Mouse (Mus musculus) thymus, adult 18-20 months (tissue): ENCODE data around the gene Iqcf3.
"Not testable (repeated sequence)": the region's sequence is repeated elsewhere in the genome, so short reads cannot be mapped to it uniquely, and the experiment has no call there.

ENCODE experiments used
- DNase-seq, 2 experiments: peaks; one replicate each; pipeline ENCODE4 v3.0.0; 2022; ENCODE audit warnings: mixed read lengths in 2 of 2

Gene Iqcf3

DNA sequence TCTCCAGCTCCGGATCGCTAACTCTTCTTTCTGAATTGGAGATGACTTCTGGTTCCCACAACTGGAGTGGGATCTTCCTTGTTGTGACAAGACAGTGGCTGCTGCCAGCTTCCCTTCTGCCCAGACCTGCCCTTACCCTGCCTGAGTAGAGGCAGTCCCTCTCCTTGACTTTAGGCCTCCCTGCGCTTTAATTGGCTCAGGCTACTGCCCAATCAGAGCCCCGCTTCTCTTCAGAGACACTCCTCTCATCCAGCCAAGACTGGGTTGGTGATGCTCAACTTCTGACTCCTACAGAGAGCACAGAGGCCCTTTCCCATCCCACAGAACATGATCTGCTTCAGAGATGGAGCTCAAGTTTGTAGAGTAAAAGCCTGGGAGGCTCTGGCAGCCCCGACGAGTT, 57.2 kb downstream of the Iqcf3 start:
- DNase-seq: no peak

DNA sequence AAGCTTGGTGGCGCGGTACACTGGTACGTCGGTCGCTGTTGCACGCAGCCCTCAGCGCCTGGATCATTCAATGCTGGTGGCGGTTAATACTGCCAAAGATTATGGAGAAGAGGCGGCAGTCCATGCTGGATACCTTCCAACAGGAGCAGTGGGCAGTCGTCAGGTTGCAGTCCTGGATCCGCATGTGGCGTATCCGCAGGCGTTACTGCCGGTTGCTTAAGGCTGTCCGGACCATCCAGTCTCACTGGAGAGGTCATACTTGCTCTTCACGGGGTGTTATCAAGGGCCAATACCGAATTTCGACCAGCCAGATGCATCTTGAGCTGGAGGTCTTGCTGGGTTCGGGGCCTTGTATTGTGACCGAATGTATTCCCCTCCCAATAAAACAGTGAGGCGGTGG, 59.6 kb downstream of the Iqcf3 start:
- DNase-seq: no peak

- no peak for DNase-seq
Measured at GRCm38 (mm10) chr9:106499667-106500066, 61.8 kb downstream of the Iqcf3 start, which contains the start of gene Iqcf1. Gene Iqcf1 (plus strand): TSS chr9:106499967.

- not testable (repeated sequence) for DNase-seq
Measured at GRCm38 (mm10) chr9:106487602-106488001, 73.8 kb downstream of the Iqcf3 start.

DNA sequence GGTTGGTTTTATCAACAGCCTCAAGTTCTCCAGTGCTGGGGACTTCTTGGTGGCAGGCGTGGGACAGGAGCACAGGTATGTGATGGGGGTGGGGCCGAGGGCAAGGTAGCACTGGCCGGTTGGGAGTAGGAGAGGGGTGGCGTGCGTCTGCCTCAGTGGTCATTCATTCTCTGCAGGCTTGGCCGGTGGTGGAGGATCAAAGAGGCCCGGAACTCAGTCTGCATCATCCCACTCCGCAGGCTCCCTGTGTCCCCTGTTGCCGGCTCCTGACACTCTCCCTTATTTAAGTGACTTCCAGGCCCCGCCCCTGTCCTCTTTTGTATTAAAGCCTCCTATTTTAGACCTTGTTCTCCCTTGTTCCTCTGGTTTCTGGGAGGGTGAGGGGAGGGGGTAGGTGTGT, 76.4 kb downstream of the Iqcf3 start:
- no peak for DNase-seq

DNA sequence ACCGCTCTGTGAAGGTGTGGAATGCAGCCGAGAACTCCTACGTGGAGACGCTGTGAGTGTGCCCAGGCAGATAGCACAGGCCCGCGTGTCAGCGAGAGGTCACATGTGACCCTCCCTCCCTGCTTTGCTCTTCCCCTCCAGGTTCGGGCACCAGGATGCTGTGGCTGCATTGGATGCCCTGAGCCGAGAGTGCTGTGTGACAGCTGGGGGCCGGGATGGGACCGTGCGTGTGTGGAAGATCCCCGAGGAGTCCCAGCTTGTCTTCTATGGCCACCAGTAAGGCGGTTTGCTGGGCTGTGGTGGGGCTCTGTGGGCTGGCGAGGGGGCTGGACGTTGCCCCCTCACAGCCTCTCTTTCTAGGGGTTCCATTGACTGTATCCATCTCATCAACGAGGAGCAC, 77.8 kb downstream of the Iqcf3 start:
- no peak for DNase-seq

DNA sequence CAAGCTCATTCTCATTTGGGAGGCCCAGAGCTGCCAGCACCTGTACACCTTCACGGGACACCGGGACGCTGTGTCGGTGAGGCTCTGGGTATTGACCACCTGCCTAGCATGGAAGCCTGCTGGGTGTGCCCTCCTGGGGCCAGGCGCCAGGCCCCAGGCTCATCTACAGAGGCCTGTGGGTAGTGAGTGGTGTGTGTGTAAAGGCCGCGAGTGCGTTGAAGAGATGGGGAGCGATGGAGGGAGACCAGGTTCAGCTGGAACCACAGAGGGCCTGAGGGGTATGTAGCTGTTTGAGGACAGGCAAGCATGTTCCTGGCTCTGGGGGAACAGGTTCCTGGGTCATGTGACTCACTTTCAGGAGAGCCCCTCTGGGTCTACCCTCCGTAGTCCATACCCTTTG, 78.3 kb downstream of the Iqcf3 start:
- no peak for DNase-seq

DNA sequence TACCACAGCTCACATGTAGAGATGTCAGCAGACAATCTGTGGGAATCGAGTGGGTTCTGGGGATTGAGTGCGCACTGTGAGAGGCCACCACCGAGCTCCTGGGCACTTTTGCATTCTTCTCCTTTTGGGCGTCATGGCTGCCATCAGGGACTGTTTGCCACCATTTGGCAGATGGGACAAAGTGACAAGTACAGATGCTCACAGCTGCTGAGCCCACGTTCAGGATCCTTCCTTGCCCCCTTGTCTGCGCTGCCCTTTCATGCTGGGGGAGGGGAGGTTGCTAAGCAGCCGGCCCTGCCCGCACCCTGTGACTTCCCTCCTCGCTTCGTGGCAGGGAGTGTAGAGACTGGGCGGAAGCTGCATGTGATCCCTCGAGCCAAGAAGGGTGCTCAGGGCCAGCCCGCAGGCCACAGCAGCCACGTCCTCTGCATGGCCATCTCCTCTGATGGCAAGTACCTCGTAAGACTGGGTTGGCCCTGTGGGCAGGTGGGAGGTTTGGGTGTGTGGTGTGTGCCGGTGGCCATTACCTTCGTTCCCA, 78.8 kb downstream of the Iqcf3 start:
- no peak for DNase-seq

DNA sequence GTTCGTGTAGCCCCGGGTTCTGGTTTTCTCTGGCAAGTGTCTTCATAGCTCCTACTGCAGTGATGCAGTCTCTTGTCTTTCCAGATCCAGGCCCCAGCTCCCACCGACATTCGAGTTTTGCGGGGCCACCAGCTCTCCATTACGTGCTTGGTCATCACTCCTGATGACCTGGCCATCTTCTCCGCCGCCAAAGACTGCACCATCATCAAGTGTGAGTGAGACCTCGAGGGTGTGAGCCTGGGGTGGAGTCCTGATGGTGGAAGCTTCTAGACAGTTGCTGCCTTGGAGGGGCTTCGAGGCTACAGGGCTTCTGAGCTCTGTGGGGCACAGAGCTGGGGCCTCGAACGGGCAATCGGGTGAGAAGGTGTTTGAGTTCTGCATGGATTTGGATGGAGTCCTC, 79.8 kb downstream of the Iqcf3 start:
- DNase-seq: no peak

- no peak for DNase-seq
Measured at GRCm38 (mm10) chr9:106481075-106481474, 80.4 kb downstream of the Iqcf3 start.

- DNase-seq: no peak
Measured at GRCm38 (mm10) chr9:106480541-106480940, 80.9 kb downstream of the Iqcf3 start.

GRCm38 (mm10) chr9:106478101-106478500, 83.3 kb downstream of the Iqcf3 start:
- DNase-seq: no peak

DNA sequence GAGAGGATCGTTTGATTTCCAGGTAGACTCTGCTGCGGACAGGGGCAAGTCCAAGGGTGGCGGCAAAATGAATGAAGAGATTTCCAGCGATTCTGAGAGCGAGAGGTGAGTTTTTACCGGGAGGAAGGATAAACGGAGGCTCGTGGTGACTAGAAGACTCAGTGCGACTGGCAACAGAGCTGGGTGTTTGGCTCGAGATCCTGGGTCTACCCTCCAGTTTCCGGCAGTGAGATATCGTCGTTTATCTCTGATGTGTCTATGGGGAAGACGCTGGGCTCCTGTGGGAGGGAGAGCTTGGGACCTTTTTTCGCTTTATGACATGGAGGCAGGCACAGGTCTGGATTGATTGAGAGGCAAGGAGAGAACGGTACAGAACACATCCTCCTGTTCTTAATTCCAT, 83.8 kb downstream of the Iqcf3 start:
- DNase-seq: no peak

GRCm38 (mm10) chr9:106476924-106477484, 84.4 kb downstream of the Iqcf3 start, which contains the start of gene Parp3:
Gene Parp3 (minus strand): TSS chr9:106476949.
- peak; percentile 99 to 100 for DNase-seq

GRCm38 (mm10) chr9:106476002-106476923, 85.2 kb downstream of the Iqcf3 start:
- DNase-seq: peak; percentile 66 to 76

DNA sequence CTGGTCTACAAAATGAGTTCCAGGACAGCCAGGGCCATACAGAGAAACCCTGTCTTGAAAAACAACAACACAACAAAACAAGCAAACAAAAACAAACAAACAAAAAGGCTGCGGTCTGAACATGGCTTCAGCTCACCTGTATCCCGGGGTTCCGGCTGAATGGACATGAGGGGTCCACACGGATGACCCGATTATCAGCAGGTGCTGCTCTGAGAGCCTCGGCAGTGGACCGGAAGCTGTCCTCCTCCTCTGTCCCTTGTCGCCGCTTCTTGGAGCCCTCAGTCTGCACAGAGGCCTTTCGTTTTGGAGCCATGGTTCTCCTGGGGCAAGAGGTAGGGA, 85.8 kb downstream of the Iqcf3 start, which contains the start of gene Rrp9:
Gene Rrp9, plus strand, starts transcription at position 301 of the 339 bp plus-strand sequence.
- DNase-seq: no peak

DNA sequence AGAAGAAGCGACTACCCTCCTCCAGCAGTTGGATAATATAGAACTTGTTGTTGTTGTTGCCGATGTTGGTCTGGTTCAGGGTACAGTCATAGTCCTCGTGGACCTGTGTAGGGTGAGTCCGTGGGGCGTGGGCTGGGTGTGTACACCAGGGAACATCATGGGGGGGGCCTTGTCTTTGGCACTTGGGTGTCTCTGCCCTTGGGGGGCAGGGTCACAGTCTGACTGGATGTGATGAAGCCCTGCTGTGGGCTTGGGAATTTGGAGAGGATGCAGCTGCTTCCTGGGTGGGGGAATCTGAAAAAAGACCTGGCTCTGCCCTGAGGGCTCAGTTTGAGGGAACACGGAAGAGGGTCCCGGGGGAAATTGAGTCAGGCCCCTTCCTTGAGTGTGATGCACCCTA, 86.4 kb downstream of the Iqcf3 start:
- peak in 1 of 2 experiments; percentile 40 for DNase-seq

- peak in 1 of 2 experiments; percentile 46 for DNase-seq
Measured at GRCm38 (mm10) chr9:106474456-106474855, 87.0 kb downstream of the Iqcf3 start.

GRCm38 (mm10) chr9:106473753-106474105, 87.7 kb downstream of the Iqcf3 start:
- no peak for DNase-seq

- DNase-seq: no peak
Measured at GRCm38 (mm10) chr9:106473081-106473752, 88.2 kb downstream of the Iqcf3 start.

DNA sequence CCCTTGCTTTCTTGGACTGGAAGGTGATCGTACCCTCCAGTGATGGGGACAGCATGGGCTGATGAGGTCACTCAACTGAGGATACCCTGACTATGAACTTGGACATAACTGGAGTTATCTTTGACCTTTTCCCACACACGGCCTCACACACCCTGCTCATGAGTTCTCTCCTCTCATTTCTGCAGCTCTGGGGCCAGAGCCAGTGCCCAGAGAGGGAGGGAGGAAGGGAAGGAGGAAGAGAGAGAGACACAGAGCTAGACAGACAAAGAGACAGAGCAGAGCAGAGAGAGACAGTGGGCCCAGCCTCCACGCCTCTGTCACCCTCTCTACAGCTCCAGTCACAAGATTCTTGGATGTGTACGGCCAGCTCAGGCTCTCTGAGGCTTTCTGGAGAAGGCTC, 89.1 kb downstream of the Iqcf3 start:
- no peak for DNase-seq

DNA sequence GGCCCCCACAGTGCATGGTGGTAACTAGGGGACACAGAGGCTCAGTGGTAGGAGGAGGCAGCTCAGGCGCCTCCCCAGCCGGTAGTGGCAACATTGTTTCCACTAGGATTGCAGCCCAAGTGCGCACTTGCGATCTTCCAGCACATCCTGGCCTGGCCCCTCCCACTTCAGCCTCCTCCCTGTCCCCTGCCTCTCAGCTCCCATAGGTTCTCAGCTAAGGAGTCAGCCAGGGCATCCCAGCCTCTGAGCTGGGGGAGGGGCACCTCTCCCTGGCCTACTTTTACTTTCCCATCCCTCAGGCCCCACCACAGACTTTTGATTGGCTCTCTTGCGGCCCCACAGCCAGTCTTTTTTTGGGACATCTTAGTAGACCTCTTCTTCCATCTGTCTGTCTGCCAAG, 89.5 kb downstream of the Iqcf3 start:
- no peak for DNase-seq

GRCm38 (mm10) chr9:106470991-106471750, 90.3 kb downstream of the Iqcf3 start:
- DNase-seq: no peak
